Mouse (Mus musculus) adrenal gland, postnatal 10 days (tissue): ENCODE data around the gene Grm4. TPM values are rescaled to one million over a fixed set of nuclear protein-coding genes. Genes with fewer than 3 reads are reported as not detected.
"Not testable (repeated sequence)": the region's sequence is repeated elsewhere in the genome, so short reads cannot be mapped to it uniquely, and the experiment has no call there.

Source experiments
- DNase-seq: peaks from one replicate; pipeline ENCODE4 v3.0.0; 2021; ENCODE audit warnings: mixed read lengths
- total RNA-seq, 2 experiments: library from RNA; stranded (reverse); gene quantifications; 2 replicates each; pipeline ENCODE4 v1.2.3; 2021

The Grm4 gene
- total RNA-seq, 2 experiments from 2014 or later, result 1.9 to 3.5 TPM

- DNase-seq, result peak; percentile 74
These were observed 131.8 kb downstream of the Grm4 start for GRCm38 (mm10) chr17:27389221-27390000.

DNA sequence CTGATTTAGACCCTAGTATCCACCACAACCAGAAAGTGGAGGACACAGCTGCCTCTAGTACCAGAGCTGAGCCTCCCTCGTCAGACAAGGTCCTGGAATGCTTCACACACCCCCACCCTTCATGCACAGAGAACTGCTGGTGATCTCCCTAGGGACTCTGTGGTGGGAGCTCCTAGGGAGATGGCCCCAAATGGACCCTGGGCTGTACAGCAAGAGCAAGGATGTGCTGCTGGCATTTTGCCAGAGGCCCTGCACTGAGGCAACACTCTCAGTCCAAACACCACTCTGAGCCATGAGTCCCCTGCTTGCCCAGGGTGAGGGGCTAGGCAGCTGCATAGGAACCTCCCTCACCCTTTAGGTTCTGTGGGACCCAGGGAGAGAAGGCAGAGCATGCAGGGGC is 134.8 kb downstream of the Grm4 start:
- DNase-seq, result peak; percentile 15

DNA sequence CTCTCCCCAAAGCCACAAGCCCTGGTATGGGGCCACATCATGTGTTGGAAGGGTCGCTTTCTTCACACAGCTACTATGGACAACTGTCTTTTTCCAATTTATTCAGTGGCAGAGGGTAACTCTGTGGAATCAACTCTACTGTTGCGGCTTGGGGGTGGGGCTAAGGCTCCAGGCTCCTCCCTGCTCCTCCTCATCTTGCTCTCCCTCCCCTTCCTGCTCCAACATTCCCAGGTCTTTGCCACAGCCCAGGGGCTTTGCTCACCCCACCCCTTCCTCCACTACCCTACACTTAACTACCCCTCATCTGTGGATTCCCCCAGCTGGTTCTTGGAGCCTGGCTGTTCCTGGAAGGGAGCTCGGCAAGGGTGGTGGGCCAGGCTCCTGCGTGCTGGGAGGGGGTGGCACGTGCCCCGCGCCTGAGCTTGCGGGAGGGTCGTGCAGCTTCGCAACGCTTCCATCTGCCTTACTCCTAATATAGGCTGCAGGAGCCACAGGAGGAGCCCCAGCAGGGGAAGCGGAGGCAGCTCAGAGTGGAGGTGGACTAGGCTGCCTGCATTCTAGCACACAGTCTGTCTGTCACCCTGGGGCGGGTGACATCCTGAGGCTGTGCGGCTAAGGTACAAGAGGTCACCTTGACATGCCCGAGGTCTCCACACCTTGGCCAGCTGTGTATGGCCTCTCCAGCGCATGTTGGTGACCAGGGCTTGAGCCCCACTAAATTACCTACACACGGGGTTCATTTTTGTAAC is 135.5 kb downstream of the Grm4 start:
- no peak for DNase-seq

DNA sequence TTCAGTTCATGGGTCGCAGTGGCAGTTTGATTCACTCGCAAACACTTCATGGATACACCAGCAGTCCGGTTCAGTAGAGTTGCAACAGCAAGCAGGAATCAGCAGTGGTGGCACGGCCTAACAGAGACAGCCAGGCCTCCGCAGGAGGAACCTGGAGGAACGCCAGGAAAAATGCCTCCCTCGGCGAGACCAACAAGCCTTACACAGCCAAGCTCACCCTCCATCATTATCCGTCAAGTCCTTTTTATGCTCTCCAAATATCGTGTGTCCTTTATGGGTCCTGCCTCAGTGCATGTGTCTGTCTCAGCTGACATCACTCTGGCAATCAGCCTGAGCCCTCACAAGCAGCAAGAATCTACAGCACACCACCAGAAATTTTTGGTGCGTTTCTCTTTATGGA is 138.3 kb downstream of the Grm4 start:
- DNase-seq, result peak; percentile 42

DNA sequence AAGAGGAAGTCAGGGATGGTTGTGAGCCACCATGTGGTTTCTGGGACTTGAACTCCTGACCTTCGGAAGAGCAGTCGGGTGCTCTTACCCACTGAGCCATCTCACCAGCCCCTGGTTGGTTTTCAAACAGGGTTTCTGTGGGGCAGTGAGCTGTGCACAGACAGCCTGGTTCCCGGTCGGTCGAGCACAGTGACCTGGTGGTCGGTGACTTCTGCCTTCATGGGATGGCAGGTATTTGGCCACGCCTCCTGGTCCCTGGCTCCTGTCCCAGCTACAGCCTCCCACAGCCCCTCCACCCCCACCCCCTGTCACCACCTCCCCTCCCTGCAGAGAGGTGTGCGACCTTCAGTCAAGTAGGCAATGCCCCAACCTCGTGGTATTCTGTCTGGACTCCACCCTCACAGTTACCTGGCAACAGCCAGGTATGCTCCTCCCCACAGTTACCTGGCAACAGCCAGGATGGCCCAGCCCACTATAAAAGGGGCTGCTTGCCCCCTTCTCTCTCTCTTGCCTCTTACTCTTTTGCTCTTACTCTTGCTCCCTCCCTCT is 140.2 kb downstream of the Grm4 start:
- DNase-seq, result not testable (repeated sequence)

DNA sequence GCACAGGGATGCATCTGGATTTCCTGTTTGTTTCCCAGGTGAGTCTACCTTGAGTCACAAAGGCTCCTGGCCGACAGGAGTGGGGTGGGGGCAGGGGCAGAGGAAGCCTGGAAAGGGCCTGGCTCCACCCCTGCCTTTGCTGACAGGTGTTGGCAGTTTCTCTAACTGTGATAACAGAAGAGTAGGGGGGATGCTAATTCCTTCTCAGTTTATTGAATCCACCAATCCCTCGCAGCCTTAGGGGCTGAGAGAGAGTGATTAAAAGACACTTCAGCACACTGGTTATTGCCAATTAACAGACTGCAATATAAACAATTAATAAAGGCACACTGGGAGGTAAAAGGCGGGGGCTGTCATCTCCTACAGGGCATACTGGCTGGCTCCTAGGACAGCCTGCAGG is 142.2 kb downstream of the Grm4 start:
- no peak for DNase-seq

DNA sequence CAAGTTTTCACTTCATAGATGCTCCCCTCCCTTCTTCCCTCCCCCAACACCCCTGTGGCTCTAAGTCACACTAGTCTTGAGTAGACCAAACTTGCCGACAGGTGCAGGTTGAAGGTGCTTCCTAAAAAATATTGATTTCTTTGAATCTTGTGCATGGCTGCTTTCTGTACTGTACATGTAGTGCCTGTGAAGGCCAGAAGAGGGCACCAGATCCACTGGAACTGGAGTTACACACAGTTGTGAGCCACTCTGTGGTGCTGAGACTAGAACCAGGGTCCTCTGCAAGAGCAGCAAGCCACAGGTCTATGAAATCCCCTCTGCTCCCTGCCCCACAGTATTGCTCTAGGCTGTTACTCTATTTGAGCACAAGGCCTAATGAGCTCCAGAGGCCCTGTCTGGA is 144.1 kb downstream of the Grm4 start:
- no peak for DNase-seq

- no peak for DNase-seq
These were observed 145.7 kb downstream of the Grm4 start for GRCm38 (mm10) chr17:27375551-27375950.

Other genes starting within 250 kb of the Grm4 start
- gene Hmga1, start 35.1 kb upstream of the Grm4 start, total RNA-seq, result 10 to 100 TPM; 27.0 to 29.5 TPM
- gene AI413582, start 44.4 kb upstream of the Grm4 start, total RNA-seq, result 10 to 100 TPM; 10.8 to 15.5 TPM
- gene Nudt3, start 102.1 kb upstream of the Grm4 start, total RNA-seq, result 100 to 1,000 TPM; 166 to 171 TPM
- 1 to 10 TPM in 1 of 2 experiments, not detected in 1; 1.2 TPM for gene RPS10-NUDT3, start 113.8 kb upstream of the Grm4 start, total RNA-seq
- gene Rps10, start 115.3 kb upstream of the Grm4 start, total RNA-seq, result 1,000 to 10,000 TPM in 1 of 2 experiments, 100 to 1,000 TPM in 1; 973 to 1,027 TPM
- gene Pacsin1, start 134.1 kb upstream of the Grm4 start, total RNA-seq, result 1 to 10 TPM; 3.2 to 4.6 TPM
- gene Spdef, start 207.6 kb upstream of the Grm4 start, total RNA-seq, result not detected